Mouse (Mus musculus): Measurements from ENCODE around the gene Timm8a2. TPM values are rescaled to one million over a fixed set of nuclear protein-coding genes. Genes with fewer than 3 reads are reported as not detected.
A peak's percentile ranks its signal among the peaks of the same experiment; 100 is the strongest.
"Not testable (repeated sequence)": the region's sequence is repeated elsewhere in the genome, so short reads cannot be mapped to it uniquely, and the experiment has no call there.

The Timm8a2 gene
- polyA plus RNA-seq, 1 experiment from 2014 or later: not detected

DNA sequence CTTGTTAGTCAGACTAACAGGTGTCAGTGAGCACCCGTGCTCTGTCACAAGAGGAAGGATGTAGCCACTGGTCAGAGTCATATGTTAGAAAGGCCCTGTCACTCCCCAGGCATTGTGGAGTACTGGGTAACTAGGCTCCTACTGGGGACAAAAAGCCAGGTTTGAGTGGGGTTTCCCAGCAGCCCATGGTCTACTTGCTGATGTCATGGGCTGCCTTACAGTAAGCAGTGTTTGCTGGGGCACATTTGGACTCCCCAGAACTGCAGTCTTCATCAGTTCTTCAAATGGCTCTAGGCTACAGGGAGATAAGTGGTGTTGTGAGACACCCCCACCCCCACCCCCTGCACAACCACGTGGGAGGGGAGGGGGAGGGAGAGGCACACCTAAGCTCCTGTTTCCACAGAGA lies 23.5 kb downstream of the Timm8a2 start:
- Histone ChIP-seq H3K4me1 (replicated peaks; ENCODE audit: control insufficient read depth, insufficient read depth, low read length) (peaks cover 5% of the 10 kb centered on the region; the same call in 1 of the 2 replicates), H3K27ac (ENCODE audit: low read depth, low read length) (no peak overlapping the region), H3K36me3 (ENCODE audit: control insufficient read depth, insufficient read depth, low read length) (no peaks in the 10 kb centered on the region), H3K27me3 (replicated peaks; ENCODE audit: control insufficient read depth, insufficient read depth, low read length) (no peaks in the 10 kb centered on the region), H3K4me3 (ENCODE audit: low read depth, low read length) (no peak overlapping the region), H3K9ac (ENCODE audit: low read depth, low read length) (no peak overlapping the region), H3K4me2 (no peak overlapping the region), H3K9me3 (ENCODE audit: control insufficient read depth, low read length) (no peaks in the 10 kb centered on the region)
- 26% methylated on average over 2 of the region's 2 CpGs for WGBS
- DNase-seq (ENCODE audit: low spot score): no peak
- ATAC-seq (replicated peaks; ENCODE audit: low FRiP score): peak; percentile 7; the same call in 1 of the 2 replicates

DNA sequence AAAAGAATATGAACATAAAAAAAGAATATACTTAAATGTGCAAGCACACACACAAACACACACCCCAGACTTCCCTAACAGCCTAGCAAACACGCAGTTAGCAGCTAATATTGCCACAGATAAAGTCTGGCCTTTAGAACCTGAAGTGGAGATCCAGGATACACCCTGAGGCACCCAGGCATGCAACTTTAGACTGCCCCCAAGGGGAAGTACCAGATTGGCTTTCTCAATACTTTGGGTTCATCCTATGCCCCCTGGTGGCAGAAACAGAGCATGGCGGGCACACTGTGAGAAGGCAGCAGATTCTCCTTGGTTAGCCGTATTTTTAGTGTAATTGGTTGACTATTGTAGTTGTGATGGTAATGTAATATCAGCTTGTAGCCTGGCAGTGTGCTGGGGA lies 26.2 kb downstream of the Timm8a2 start:
- Histone ChIP-seq H3K27ac (ENCODE audit: low read depth, low read length) (no peak overlapping the region), H3K4me2 (no peak overlapping the region), H3K9me3 (ENCODE audit: control insufficient read depth, low read length) (no peaks in the 10 kb centered on the region), H3K27me3 (replicated peaks; ENCODE audit: control insufficient read depth, insufficient read depth, low read length) (no peaks in the 10 kb centered on the region), H3K4me1 (replicated peaks; ENCODE audit: control insufficient read depth, insufficient read depth, low read length) (peaks cover 5% of the 10 kb centered on the region; the same call in 1 of the 2 replicates), H3K9ac (ENCODE audit: low read depth, low read length) (no peak overlapping the region), H3K4me3 (ENCODE audit: low read depth, low read length) (no peak overlapping the region), H3K36me3 (ENCODE audit: control insufficient read depth, insufficient read depth, low read length) (no peaks in the 10 kb centered on the region)
- ATAC-seq (replicated peaks; ENCODE audit: low FRiP score) (peak; percentile 64), DNase-seq (ENCODE audit: low spot score) (peak; percentile 79)
- 5% methylated on average over 3 of the region's 3 CpGs for whole genome bisulfite sequencing

DNA sequence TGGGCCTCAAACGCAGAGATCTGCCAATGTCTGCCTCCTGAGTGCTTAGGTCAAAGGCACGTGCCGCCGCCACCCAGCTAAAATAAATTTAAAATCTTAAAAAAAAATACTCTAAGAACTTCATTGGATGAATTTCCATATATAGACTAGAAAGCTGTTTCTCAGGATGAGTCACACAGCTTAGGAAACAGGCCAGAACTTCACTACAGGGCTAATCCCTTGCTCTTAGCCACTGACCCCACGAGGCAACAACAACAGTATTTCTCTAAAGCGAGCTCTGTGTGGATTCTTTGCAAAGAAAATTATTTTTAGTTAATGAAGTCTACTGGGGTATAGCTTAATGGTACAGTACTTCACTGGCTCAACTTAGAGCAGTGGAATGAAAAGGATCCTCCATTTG lies 26.9 kb downstream of the Timm8a2 start:
- Histone ChIP-seq H3K27me3 (replicated peaks; ENCODE audit: control insufficient read depth, insufficient read depth, low read length) (no peaks in the 10 kb centered on the region), H3K36me3 (ENCODE audit: control insufficient read depth, insufficient read depth, low read length) (no peaks in the 10 kb centered on the region), H3K9me3 (ENCODE audit: control insufficient read depth, low read length) (no peaks in the 10 kb centered on the region), H3K4me2 (no peak overlapping the region), H3K9ac (ENCODE audit: low read depth, low read length) (no peak overlapping the region), H3K4me3 (ENCODE audit: low read depth, low read length) (no peak overlapping the region), H3K4me1 (replicated peaks; ENCODE audit: control insufficient read depth, insufficient read depth, low read length) (peaks cover 5% of the 10 kb centered on the region; the same call in 1 of the 2 replicates), H3K27ac (ENCODE audit: low read depth, low read length) (no peak overlapping the region)
- DNase-seq (ENCODE audit: low spot score) (no peak), ATAC-seq (replicated peaks; ENCODE audit: low FRiP score) (no peak)
- 86% methylated on average over 6 of the region's 6 CpGs for WGBS

DNA sequence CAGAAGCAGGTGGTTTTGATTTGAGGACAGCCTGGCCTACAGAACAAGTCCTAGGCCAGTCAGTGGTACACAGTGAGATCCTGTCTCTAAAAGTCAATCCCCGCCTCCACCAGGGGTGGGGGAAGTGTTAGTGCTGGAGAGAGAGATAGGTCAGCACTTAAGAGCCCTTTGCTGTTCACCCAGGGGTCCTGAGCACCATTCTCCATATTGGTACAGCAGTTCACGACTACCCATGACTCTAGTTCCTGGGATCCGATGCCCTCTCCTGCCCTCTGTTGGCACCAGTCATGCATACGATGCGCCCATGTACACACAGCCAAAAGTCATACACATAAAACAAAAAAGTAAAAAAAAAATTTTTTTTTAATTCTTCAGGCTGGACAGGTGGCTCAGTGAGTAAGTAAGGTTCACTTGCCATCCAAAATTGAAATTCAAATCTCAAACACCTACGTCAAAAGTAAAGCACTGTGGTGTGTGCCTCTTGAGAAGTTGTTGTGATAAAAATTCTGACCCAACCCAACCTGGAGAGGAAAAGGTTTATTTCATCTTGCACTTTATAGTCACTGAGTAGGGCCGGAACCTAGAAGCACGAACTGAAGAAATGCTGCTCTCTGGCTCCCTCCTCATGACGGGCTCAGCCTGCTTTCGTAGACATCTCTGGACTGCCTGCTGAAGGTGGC lies 28.1 kb downstream of the Timm8a2 start:
- Histone ChIP-seq H3K4me2 (no peak overlapping the region), H3K27ac (ENCODE audit: low read depth, low read length) (no peak overlapping the region), H3K9ac (ENCODE audit: low read depth, low read length) (no peak overlapping the region), H3K9me3 (ENCODE audit: control insufficient read depth, low read length) (no peaks in the 10 kb centered on the region), H3K4me3 (ENCODE audit: low read depth, low read length) (no peak overlapping the region), H3K4me1 (replicated peaks; ENCODE audit: control insufficient read depth, insufficient read depth, low read length) (peaks cover 5% of the 10 kb centered on the region; the same call in 1 of the 2 replicates), H3K36me3 (ENCODE audit: control insufficient read depth, insufficient read depth, low read length) (no peaks in the 10 kb centered on the region), H3K27me3 (replicated peaks; ENCODE audit: control insufficient read depth, insufficient read depth, low read length) (no peaks in the 10 kb centered on the region)
- 78% methylated on average over 10 of the region's 10 CpGs for WGBS
- no peak for ATAC-seq (replicated peaks; ENCODE audit: low FRiP score)
- DNase-seq (ENCODE audit: low spot score): no peak

DNA sequence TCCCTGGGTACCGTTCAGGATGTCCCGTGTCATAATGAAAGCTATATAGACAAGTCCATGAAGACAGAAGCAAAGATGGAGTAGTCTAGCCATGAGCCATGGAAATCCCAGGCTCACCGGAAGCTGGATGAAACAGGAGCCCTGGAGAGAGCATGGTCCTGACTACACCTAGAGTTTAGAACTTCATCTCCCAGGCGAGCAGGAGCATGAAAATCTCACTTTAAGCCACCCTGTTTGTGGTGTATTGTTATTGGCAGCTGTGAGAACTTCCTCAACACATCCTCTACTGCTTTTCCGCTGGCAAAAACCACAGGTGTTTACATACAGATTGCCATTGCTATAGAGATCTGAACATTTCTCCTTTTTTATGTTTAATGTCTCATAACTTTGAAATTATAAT lies 29.1 kb downstream of the Timm8a2 start:
- WGBS: 68% methylated on average over 5 of the region's 5 CpGs
- Histone ChIP-seq H3K9me3 (ENCODE audit: control insufficient read depth, low read length) (no peaks in the 10 kb centered on the region), H3K27ac (ENCODE audit: low read depth, low read length) (no peak overlapping the region), H3K4me3 (ENCODE audit: low read depth, low read length) (no peak overlapping the region), H3K9ac (ENCODE audit: low read depth, low read length) (no peak overlapping the region), H3K36me3 (ENCODE audit: control insufficient read depth, insufficient read depth, low read length) (no peaks in the 10 kb centered on the region), H3K27me3 (replicated peaks; ENCODE audit: control insufficient read depth, insufficient read depth, low read length) (no peaks in the 10 kb centered on the region), H3K4me1 (replicated peaks; ENCODE audit: control insufficient read depth, insufficient read depth, low read length) (peaks cover 3% of the 10 kb centered on the region; the same call in 1 of the 2 replicates), H3K4me2 (no peak overlapping the region)
- no peak for ATAC-seq (replicated peaks; ENCODE audit: low FRiP score)
- no peak for DNase-seq (ENCODE audit: low spot score)

DNA sequence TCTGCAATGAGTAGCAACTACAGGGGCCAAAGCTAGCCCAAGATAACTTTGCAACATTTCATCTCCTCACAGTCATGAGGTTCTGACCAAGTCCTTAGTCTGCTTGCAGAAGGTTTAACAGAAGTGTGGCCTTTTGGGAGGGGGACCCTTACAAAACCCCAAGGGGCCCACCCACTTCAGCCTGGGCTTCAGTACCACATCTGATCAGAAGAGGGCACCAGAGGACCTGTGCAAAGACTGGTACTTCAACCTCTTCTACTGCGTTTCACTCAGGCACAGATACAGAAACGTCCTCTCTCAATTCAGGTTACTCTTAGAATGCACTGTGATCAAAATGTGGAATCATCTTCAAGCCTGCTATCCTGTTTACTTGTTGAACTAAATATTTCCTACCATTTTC lies 30.0 kb downstream of the Timm8a2 start:
- no peak overlapping the region for H3K27ac ChIP-seq (ENCODE audit: low read depth, low read length)
- H3K4me1 ChIP-seq (replicated peaks; ENCODE audit: control insufficient read depth, insufficient read depth, low read length): peaks cover 8% of the 10 kb centered on the region; the same call in 1 of the 2 replicates
- ATAC-seq (replicated peaks; ENCODE audit: low FRiP score) (0 out of 2 replicates have a peak, but pooled peaks have one; percentile 26), DNase-seq (ENCODE audit: low spot score) (peak; percentile 53)
- H3K4me2 ChIP-seq: no peak overlapping the region
- WGBS: 6% methylated on average over 2 of the region's 2 CpGs
- H3K9ac ChIP-seq (ENCODE audit: low read depth, low read length): no peak overlapping the region
- no peaks in the 10 kb centered on the region for H3K9me3 ChIP-seq (ENCODE audit: control insufficient read depth, low read length)
- H3K4me3 ChIP-seq (ENCODE audit: low read depth, low read length): no peak overlapping the region
- H3K27me3 ChIP-seq (replicated peaks; ENCODE audit: control insufficient read depth, insufficient read depth, low read length): no peaks in the 10 kb centered on the region
- H3K36me3 ChIP-seq (ENCODE audit: control insufficient read depth, insufficient read depth, low read length): no peaks in the 10 kb centered on the region

DNA sequence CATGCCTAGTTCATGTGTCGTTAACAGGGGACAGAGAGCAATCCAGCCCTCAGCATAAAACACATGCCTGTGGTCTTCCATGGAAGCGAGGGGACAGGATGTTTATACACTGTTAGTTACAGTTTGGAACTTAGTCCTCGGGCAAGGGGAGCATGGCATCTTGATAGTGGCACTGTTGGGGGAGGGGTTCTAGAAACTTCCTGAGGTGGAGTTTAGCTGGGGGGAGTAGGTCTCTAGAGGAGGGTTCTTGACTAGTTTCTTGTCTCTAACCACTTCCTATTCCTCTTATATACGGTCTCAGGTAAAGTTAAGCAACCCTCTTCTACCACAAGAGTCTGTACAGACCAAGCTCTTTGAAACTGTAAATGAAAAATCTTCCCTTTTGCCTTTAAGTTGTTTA lies 31.8 kb downstream of the Timm8a2 start:
- ATAC-seq (replicated peaks; ENCODE audit: low FRiP score): no peak
- Histone ChIP-seq H3K9me3 (ENCODE audit: control insufficient read depth, low read length) (no peaks in the 10 kb centered on the region), H3K36me3 (ENCODE audit: control insufficient read depth, insufficient read depth, low read length) (no peaks in the 10 kb centered on the region), H3K9ac (ENCODE audit: low read depth, low read length) (no peak overlapping the region), H3K4me2 (no peak overlapping the region), H3K27ac (ENCODE audit: low read depth, low read length) (no peak overlapping the region), H3K4me3 (ENCODE audit: low read depth, low read length) (no peak overlapping the region), H3K4me1 (replicated peaks; ENCODE audit: control insufficient read depth, insufficient read depth, low read length) (peaks cover 8% of the 10 kb centered on the region; the same call in 1 of the 2 replicates), H3K27me3 (replicated peaks; ENCODE audit: control insufficient read depth, insufficient read depth, low read length) (no peaks in the 10 kb centered on the region)
- DNase-seq (ENCODE audit: low spot score): no peak
- 42% methylated on average over 4 of the region's 4 CpGs for WGBS

DNA sequence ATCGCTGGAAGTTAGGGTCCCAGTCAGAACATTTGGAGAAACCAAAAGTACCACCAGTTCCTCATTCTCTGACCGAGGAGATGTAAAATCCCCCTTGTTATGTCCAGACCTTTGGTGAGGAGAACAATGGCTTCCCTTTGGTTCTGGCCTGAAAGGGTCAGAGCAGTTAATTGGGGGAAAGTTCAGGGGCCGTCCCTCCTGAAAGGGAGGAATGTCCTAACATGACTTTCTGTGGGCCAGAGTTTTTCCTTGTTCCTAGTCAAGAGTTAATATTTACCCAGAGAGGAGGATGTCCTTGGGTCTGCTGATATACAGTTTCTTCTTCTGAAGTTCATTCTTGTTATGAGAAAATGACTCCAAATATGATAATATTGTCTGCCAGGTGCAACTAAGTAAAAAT lies 33.6 kb downstream of the Timm8a2 start:
- H3K27ac ChIP-seq (ENCODE audit: low read depth, low read length); DNase-seq (ENCODE audit: low spot score); H3K36me3 ChIP-seq (ENCODE audit: control insufficient read depth, insufficient read depth, low read length); H3K9ac ChIP-seq (ENCODE audit: low read depth, low read length); H3K4me2 ChIP-seq; H3K9me3 ChIP-seq (ENCODE audit: control insufficient read depth, low read length); H3K27me3 ChIP-seq (replicated peaks; ENCODE audit: control insufficient read depth, insufficient read depth, low read length); H3K4me1 ChIP-seq (replicated peaks; ENCODE audit: control insufficient read depth, insufficient read depth, low read length); ATAC-seq (replicated peaks; ENCODE audit: low FRiP score); H3K4me3 ChIP-seq (ENCODE audit: low read depth, low read length): not testable (repeated sequence)
- 53% methylated on average over 3 of the region's 3 CpGs for WGBS
